Mouse (Mus musculus) heart, adult 10 weeks (tissue): ENCODE results near the gene Hacd3. TPM values are rescaled to one million over a fixed set of nuclear protein-coding genes. Genes with fewer than 3 reads are reported as not detected.

Experiments used
- polyA plus RNA-seq: library from polyadenylated mRNA; stranded (reverse); fragments of 350-450 nt; fragmentation: Illumina TruSeq; extraction: RNeasy Lipid Tissue Mini Kit (QIAGEN cat#74804); gene quantifications from one replicate; pipeline ENCODE4 v1.2.3, GENCODE M21; 2014; ENCODE audit warnings: low read depth, low replicate concordance

The Hacd3 gene
- polyA plus RNA-seq: 23.9 TPM

GRCm38 (mm10) chr9:65020991-65021886, at the start of gene Hacd3:
TSS of gene Hacd3 (minus strand) at chr9:65021693.

GRCm38 (mm10) chr9:65032269-65033108, 11.0 kb upstream of the Hacd3 start, which contains the start of gene Dpp8:
TSS of gene Dpp8 (plus strand) at chr9:65032414.

GRCm38 (mm10) chr9:64960117-64960977, 61.1 kb downstream of the Hacd3 start, which contains the start of gene Ints14:
TSS of gene Ints14 (plus strand) at chr9:64960905.

GRCm38 (mm10) chr9:64951161-64951657, 70.3 kb downstream of the Hacd3 start, which contains the start of gene Slc24a1:
TSS of gene Slc24a1 (minus strand) at chr9:64951607.

Other genes starting within 250 kb of the Hacd3 start
- gene Dennd4a, start 210.4 kb downstream of the Hacd3 start, polyA plus RNA-seq: 5.3 TPM
- 0.13 TPM for gene Slc24a1, start 70.1 kb downstream of the Hacd3 start, polyA plus RNA-seq
- gene Ints14, start 60.8 kb downstream of the Hacd3 start, polyA plus RNA-seq: 15.9 TPM
- gene Dpp8, start 10.7 kb upstream of the Hacd3 start, polyA plus RNA-seq: 64.1 TPM
- gene Igdcc4, start 79.8 kb upstream of the Hacd3 start, polyA plus RNA-seq: 7.6 TPM
- gene Igdcc3, start 119.5 kb upstream of the Hacd3 start, polyA plus RNA-seq: not detected
- gene Parp16, start 173.7 kb upstream of the Hacd3 start, polyA plus RNA-seq: 3.2 TPM
- gene Cilp, start 243.5 kb upstream of the Hacd3 start, polyA plus RNA-seq: 10.0 TPM